Mouse (Mus musculus) CD4-positive, CD25-positive, alpha-beta regulatory T cell, adult 4 months (primary cell): Measurements from ENCODE around the gene Mfn2. TPM values are rescaled to one million over a fixed set of nuclear protein-coding genes. Genes with fewer than 3 reads are reported as not detected.
A peak's percentile ranks its signal among the peaks of the same experiment; 100 is the strongest.

ENCODE experiments used
- ATAC-seq: one replicate; pipeline ENCODE4 v1.8.0; 2017
- polyA plus RNA-seq, 2 experiments: library from polyadenylated mRNA; unstranded; fragments of 100-300 nt; shearing (Covaris generic); gene quantifications; one replicate each; pipeline ENCODE4 v1.2.1; 2017

The Mfn2 gene
- polyA plus RNA-seq, 2 experiments from 2014 or later: 19.5 to 31.9 TPM

DNA sequence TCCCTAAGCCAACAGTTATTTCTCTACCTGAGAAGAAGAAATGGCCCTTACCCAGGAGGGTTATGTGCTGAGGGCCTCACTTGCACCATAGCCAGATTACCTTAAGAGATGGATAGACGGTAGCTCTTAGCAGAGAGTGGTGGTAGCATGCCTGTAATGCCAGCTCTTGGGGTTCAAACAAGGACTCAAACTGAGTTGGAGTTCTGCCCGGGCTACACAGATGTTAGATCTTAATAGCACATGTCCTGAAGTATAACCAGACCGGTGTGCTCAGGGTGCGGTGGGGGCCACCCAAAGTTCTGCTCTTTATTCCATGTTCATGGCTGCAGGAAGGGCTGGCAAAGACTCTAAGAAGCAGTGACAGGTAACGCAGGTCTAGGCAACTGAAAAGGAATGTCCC lies 5.0 kb upstream of the Mfn2 start:
- no peak for ATAC-seq

DNA sequence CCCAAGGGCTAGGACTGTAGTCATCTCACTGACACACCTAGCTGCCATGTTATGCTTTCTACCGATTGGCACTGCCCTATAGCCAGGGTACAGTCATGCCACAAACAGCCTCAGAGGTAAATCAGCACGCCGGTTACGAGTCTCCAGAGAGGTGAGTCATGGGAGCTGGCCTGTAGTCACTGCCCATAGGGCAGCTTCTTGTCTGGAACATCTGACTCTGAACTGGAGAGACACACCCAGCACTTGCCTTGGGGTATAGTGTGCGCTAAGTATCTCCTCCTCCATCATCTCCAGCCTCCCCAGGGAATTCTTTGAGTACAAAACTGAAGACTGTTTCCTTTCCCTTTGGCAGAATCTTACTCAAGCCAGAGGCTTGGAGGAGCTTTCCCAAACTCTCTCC lies 1.7 kb upstream of the Mfn2 start:
- no peak for ATAC-seq

DNA sequence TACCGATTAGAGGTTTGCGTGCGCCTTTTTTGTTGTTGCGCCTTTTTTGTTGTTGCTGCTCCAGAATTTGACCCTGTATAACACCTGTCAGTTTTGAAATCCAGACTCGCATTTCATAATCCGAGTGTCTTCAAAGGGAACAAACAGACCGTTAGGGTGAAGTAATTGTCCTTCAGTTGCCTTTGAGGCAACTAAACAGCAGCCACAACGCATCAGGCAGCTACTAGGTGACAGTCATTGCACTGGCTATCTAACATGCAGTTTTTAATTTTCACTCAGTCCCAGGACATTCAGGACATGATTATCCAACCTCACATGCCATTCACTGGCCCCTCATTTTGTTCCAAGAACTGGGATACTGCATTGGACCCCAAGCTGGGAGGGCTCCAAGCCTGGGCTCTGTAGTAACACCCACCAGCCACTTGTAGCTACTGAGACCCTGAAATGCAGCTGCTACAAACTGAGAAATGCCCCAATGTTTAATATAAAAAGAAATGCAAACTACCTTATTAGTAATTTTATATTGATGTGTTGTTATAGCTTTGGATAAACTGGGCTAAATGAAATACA lies 671 bp upstream of the Mfn2 start:
- ATAC-seq: no peak

DNA sequence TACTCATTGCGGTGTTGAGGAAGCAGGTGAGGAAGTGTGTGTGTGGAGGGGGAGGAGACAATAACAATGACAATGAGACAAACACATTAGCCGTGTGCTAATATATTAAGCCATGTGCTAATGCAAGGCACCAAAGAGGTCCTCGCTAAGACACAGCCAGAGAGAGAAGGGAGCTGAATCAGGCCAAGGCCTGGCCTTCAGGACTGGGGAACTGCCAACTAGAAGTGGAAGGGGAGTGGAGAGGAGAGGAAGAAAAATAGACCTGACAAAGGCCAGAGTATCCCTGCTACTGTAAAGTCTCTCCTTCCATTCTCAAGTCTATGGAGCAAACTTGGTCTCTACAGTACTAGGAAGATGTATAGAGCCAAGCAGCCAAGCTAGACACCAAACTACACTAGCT lies 903 bp downstream of the Mfn2 start:
- no peak for ATAC-seq

DNA sequence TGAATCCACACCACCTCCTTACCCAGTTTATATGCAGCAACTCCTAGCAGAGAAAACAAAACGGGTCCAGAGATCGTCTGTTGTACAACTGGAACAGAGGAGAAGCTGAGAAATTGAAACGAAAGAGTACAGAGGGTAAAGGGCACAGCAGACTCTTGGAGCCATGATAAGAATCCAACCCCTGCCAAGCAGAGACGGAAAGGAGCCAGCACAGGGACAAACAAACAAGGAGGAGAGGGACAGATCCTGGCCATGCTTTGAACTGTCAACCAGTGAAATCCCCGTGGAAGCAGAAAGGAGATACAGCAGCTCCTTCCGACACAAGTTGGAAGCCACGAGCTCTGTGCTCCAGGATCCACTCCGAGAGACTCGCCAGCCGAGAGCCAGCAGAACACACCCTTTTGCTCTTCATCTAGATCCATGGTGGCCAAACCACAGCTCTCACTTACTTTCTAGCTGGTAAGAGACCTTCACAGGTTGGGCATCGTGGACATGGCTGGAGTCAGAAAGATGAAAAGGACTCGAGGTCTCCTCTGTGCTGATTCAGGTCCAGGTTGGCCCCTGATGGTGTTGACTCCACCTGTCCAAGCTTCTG lies 1.5 kb downstream of the Mfn2 start:
- no peak for ATAC-seq

DNA sequence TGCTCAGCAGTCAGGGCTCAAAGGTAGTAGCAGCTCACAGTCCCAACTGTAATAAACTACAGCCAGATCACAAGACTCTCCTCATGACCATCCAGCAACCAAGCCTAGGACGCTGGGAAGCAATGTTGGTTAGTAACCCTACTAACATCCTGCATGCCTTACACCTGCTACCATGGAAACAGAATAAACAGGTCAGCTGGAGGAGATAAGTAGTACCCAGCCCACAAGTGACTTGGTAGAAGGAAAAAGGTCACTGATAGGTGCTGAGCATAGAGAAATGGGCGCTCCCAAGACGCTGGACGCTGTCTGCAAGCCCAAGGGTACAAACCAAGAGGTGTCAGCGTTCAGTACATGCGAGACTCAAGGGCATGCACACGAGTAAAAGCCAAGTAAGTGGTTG lies 4.1 kb downstream of the Mfn2 start:
- ATAC-seq: no peak

DNA sequence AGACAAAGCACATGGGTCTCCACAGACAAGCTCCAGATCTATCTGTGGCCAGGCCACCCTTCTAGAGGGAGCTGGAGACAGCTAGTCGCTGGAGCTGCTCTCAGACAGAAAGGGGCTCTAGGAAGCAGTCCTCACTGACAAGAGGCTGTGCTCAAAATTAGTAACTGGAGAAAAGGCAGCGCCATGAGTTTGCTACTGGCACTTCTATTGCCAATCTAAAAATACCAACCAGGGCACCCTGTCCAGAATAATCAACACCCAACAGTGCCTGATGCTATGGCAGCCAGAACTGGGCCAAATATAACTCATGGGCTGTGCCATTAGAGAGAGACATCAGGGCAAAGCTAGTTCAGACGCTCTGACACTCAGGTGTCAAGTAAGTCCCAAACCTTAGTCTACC lies 7.2 kb downstream of the Mfn2 start:
- no peak for ATAC-seq

DNA sequence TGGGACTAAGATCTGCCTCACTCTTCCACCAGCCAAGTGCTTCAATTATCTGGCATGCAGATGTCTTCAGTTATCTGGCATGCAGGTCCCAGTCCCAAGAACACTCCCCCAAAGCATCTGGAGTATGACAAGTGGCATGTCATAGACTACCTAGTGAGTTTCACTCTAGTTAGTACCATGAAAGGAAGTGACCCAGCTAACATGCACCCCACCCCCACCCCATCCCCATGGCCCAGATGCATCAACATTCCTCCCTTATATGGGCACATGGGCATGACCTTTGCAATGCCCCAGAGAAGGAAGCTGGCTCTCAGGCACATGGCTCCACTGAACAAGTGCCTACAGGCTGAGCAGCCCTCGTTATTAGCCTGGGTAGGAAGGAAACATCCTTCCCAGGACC lies 8.1 kb downstream of the Mfn2 start:
- ATAC-seq: peak; percentile 49

DNA sequence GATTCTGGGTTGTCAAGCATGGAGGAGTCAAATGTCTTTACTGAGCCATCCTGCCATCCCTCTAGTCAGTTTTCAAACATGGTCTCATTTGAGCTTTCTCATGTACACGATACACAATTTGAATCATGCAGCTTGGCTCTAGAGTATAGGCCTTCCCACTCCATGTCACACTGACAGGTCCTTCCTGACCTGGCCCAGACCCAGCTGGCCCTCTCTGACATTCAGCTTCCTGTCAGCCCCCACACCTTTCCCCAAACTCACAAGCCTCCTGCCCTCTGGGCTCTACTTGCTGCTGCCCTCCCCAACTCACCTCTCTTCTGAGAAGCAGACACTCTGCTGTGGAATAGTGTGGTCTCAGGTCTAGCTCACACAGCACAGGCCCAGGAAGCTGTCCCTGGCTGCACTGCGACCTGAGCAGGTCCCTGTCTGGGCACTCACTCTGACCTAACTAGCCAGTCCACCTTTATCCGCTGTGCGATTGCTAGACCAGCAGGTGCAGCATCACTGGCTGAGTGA lies 8.6 kb downstream of the Mfn2 start:
- ATAC-seq: no peak

DNA sequence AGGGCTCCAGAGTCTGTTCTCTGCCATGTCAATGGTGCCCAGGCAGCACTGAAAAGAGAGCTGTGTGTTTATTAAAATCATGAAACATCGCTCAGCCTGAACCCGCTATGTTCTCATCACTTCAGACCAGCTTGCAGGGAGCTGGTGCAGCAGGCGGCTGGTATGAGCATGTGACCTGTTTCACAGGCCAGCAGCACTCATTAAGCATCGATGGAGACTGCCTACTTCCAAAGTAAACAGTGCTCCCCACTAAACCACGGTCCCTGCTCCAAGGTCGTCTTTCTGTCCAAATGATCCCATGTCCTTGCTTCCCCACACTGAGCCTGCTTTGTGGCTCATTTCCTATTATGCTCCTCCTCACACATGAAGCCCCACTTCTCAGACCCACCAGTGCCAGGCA lies 14.2 kb downstream of the Mfn2 start:
- no peak for ATAC-seq

DNA sequence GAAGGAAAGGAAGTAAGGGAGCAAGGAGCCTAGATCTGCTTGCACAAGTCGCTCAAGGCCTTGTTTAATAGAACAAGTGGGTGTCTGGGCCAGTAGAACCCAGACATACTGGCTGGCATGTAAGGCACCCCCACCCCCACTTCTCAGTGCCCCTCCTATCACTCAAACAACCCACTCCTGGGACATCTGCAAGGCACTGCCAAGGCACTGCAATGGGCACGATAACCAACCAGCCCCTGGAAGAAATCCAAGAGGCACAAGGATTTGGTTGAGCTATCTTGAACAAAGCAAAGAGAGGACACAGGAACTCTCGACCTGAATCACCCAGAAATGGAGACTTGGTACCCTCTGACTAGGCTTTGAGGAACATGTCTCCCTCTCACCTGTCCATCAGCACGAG lies 16.3 kb downstream of the Mfn2 start:
- ATAC-seq: no peak

DNA sequence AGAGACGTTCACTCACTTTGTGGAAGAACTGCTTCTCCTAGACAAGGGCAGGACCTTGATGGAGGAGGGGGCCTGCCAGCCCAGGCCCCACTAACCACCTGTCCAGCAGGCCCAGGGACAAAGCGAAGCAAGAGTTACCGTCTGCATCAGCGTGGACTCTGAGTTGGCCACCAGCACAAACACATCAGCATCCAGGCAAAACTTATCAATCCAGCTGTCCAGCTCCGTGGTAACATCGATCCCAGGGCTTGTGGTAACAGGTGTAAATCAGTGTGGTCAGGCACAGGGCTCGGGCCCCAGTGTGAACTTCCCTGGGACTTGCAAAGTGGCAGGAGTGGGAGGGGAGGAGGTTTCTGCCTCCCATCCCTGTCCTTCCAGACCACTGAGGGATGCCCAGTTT lies 17.2 kb downstream of the Mfn2 start:
- ATAC-seq: no peak

DNA sequence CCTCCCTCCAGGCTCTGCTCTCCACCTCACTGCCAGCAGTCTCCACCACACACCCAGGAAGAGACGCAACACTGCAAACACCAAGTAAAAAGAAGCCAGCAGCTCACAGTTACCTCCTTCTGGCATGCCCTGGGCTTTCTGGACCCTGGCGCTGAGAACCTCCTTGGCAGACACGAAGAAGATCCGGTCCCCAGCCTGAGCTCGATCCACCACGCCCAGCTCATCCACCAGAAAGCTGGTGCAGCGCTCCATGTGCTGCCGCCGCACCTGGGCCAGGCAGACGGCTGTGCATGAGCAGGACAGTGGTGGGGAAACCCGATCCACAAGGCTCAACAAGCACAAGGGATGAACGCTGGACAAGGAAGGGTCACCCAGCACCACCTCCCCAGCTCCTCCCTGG lies 18.3 kb downstream of the Mfn2 start:
- no peak for ATAC-seq

DNA sequence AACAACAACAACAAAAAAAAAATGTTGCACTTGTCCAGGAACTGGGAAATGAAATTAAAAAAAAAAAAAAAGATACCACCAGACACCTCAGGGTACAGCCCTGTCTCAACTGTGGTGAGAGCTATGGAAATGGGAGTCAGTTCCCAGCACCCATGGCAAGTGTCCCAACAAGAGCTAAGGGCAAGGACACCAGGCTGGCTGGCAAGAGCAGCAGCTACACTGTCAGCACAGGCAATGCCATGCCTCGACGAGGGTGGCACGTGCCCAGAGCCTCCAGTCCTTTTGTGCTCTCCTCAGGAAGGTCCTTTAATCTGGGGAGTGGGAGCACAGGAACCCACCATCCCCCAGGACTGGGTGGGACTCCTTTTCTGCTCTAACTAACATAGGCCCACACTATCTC lies 20.4 kb downstream of the Mfn2 start:
- ATAC-seq: no peak

DNA sequence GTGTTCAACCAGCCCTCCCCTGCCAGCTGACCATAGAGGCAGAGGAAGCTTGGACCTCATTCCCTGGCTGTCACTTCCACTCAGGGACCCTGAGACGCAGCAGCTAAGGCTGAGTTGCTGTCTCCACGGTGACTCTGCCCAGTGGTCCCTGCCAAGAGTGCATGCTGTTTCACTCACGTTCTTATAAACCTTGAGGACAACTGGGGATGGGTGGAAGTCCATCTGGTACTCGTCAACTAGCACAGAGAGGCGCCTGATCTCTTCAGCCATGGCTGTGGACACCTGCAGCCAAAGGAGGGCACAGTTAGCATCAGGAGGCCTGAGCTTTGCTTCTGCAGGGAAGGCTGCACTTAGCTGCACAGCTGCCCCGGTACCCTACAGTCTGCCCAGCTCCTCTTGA lies 21.5 kb downstream of the Mfn2 start:
- ATAC-seq: no peak

DNA sequence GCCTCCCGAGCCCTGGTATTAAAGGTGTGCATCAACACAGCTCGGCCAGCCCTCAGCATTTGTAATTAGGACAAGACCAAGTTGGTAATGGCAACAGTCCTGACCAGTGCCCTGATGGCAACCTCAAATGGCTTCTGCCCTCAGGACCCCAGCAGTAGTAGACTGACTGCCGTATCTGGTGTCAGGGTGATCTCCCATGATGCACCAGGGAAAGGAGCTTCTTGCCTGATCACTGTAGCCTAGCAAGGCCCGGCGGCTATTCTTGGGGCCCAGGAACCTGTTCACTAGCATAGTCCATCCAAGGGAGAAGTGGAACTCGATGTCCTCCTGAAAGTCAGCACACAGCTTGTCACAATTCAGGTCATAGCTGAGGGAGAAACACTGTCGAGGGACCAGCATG lies 22.7 kb downstream of the Mfn2 start:
- ATAC-seq: no peak

DNA sequence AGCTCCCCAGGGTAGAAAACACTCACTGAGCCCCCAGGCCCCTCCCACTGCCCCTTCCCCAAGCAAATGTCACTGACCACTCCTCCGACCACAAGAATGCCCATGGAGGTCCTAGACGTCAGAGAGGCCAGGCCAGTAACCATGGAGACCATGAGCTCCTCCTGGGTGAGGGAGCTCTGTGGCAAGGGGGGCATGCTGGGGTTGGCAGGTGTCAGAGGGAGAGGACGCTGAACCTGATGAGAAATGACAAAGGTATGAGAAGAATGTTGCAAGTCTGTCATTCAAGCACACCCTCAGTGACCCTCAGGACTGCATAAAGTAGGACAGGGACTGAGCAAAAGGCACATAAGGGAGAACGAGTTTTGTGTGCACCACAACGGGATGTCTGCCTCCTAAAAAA lies 24.6 kb downstream of the Mfn2 start:
- no peak for ATAC-seq

DNA sequence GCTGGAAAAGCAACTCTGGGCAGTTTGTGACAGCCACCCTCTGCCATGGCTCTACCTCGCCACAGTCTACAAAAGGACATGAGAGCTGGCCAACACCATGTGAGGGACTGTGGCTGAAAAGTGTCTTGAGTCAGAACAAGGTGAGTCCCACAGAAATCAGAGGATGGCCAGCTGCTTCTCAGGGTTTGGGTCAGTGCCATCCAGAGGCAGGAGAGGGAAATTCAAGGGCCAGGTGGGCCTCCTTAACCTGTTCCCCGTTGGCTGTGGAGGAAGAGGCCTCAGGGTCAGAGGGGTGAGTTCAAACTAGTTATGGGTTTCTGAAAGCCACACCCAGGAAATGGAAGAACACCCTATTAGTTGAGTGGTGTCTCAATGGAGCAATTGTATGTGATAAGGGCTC lies 25.0 kb downstream of the Mfn2 start:
- ATAC-seq: no peak

DNA sequence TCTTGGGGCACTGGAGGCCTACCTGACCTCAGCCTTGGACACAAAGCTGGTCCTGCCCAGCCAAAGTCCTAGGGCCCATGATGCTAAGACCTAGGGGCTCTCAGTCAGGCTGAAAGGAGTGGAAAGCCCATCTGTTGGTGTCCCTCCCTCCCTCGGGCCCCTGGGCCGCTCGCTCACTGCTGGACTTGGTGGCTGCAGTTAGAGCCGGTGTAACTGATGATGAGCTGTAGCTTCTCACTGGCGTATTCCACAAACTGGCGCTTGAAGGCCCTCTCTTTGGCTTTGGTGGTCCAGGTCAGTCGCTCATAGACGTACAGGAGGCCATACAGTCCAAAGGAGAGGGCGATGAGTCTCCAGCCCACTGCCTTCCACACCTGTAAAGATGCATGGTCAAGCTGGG lies 26.0 kb downstream of the Mfn2 start:
- no peak for ATAC-seq

DNA sequence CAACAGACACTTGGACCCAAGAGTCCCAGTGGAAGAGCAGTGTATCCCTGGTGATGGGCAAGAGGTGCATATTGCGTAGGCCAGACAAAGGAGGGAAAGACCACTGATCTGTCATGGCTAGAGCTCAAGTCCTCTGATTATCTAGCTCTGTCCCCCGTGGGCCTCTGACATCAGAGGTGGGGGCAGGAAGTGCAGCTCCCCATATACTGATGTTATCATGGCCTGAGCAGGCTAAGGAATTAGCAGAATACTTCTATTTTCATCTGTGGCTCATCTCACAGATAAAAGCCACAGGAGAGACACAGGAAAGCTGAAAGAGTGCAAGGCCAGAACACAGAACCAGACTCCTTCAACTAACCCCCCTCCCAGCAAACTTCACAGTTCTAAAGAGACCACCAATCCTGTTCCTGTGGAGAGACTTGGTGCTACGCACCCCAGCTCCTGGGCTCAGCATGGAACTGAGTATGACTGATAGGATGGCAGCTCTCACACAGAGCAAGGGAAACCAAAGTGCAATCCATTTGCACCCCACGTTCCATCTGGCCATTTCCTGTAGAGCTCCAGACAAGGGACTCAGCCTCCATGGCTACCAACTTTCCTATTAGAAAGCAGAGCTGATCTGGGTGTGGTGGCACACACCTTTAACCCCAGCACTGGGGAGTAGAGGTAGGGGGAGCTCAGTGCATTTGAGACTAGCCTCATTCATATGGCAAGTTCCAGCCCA lies 28.5 kb downstream of the Mfn2 start:
- peak; percentile 74 for ATAC-seq

DNA sequence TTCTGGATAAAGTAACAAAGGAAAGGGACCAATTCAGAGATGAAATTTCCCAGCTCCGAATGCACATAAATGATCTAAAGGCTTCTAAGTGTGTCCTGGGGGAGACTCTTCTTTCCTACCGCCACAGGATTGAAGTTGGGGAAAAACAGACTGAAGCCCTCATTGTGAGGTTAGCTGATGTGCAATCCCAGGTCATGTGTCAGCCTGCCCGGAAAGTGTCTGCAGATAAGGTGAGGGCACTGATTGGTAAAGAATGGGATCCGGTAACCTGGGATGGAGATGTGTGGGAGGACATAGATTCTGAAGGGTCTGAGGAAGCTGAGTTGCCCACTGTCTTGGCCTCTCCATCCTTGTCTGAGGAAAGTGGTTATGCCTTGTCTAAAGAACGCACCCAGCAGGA lies 35.3 kb downstream of the Mfn2 start:
- no peak for ATAC-seq

DNA sequence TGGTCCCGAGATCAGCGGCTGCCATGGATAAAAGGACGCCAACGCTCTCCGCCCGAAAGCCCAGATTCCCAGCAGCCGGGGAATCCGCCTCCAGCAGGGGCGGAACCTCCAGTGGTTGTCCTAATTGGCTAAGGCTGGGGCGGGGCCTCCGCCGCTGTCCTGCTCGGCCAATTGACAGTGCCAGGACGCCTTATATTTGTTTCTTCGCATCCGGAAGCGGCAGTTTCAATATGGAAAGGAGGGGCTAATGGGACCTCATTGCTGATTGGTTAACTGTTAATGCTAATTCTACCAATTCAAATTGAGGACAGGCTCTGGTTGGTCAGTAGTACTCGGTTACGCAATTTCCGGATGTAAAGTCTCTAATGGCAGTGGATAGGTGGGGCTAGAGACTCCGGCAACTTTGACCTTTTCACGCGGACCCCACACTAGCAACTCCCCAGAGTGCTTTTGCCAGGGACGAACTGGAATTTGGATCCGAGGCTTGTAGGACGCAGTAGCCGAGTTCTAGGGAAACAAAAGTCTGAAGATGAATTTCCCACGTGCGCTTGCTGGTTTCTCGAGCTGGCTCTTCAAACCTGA lies 36.0 kb downstream of the Mfn2 start, which contains the start of the genes Miip and Fv1:
Miip (minus strand) TSS at position 367 of the 582 bp plus-strand sequence.
Fv1 (plus strand) TSS at position 530 of the 582 bp plus-strand sequence.
- ATAC-seq: peak; percentile 97

DNA sequence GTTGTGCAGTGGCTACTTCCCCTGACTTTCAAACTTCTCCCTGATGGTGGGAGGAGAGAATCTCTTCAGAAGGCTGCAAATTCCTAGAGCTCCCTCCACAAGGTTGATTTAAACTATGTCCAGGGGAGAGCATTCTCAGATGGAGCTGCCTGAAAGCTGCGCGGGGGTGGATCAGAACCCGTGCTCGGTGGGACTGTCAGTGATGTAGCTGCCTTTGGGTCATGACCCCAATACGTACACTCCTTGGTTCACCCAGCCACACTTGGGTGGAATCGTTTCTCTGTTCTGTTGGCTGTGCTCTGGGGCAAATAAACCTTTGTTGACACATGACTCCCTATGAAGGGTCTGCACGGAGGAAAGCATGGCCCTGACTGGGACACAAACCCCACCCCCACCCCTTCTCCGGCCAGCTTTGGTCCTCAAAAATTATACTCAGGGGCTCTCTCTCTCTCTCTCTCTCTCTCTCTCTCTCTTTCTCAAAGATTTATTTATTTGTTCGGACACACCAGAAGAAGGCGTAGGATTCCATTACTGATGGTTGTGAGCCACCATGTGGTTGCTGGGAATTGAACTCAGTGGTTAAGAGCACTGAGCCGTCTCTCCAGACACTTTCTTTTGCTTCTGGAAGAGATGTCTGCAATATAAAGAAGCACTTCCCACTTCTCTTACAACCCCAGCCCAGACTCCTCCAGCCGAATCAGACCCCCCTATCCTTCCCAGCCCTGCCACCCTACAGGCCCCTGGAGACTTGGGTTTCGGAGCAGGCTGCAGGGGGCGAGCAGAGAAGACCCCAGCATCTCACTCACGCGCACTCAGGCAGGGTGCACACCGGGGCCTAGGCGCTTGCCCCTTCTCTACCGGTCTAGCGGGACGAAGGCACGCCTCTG lies 36.7 kb downstream of the Mfn2 start:
- no peak for ATAC-seq
